Mouse (Mus musculus): ENCODE results near the gene Tnfrsf19.

The Tnfrsf19 gene

GRCm38 (mm10) chr14:60957611-60958157, 88.6 kb downstream of the Tnfrsf19 start:
- DNase-seq: no peak

- no peak for DNase-seq
Observed at GRCm38 (mm10) chr14:60937481-60938039, 108.7 kb downstream of the Tnfrsf19 start.

- no peak for DNase-seq
Observed at GRCm38 (mm10) chr14:60935705-60936104, 110.6 kb downstream of the Tnfrsf19 start.

GRCm38 (mm10) chr14:60926011-60926410, 120.3 kb downstream of the Tnfrsf19 start:
- DNase-seq: no peak

- no peak for DNase-seq
Observed at GRCm38 (mm10) chr14:60916661-60917060, 129.6 kb downstream of the Tnfrsf19 start.
